Mouse (Mus musculus): Measurements from ENCODE around the gene Prl8a6.

Gene Prl8a6

DNA sequence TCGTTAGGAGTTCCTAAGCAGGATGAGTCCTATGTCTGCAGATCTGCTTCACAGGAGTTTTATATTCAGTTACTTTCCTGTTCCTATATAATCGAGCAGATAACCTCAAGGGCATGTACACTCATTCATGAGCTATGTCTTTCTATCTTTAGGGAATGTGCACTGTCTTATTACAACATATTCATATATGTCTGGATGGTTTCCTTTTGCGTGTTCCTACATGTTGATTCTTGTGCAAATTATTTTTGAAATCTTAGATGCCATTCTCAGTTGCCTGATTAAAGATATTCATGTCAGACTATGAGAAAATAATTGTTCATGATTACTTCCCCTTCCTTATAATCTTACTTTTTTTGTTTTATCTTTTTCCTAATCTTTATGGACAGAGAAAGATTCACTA, at the start of gene Prl8a6:
Prl8a6 (minus strand) TSS at position 101 of the 400 bp plus-strand sequence.
- DNase-seq: no peak

DNA sequence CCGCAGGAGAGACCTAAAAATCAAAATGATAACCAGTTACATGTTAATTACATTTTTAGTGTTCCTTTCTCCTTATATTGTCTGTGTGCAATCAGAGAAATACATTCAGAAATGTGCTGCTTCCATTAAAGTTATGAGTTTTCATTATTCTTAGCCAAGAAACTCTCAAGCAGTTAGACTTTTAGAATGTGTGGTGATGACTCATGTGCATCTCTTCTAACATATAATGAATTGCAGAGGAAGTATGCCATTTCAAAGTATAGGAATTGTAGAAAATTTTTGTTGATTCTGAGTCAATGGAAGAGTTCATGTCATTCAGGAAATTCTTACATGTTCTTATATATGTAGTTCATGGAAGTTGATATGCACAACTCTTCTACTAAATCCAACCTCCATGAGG, 5.3 kb downstream of the Prl8a6 start:
- no peak for DNase-seq

DNA sequence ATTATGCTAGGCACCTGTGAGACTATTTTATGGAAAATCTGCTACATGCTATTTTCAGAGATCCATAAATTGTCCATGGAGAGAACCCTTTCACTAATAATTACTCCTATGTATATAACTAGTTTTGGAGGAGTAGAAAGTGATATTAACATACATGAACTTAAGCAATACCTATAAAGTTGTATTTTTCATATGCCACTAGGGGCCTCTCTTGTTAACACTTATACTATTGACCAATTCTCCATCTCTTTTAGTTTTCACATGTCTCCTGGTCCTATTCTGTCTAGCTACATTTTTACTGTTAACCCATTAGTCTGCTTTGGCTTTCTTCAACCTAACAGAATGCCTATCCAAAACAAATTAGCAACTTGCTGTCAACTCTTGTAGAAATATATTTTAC, 24.8 kb downstream of the Prl8a6 start:
- no peak for DNase-seq

DNA sequence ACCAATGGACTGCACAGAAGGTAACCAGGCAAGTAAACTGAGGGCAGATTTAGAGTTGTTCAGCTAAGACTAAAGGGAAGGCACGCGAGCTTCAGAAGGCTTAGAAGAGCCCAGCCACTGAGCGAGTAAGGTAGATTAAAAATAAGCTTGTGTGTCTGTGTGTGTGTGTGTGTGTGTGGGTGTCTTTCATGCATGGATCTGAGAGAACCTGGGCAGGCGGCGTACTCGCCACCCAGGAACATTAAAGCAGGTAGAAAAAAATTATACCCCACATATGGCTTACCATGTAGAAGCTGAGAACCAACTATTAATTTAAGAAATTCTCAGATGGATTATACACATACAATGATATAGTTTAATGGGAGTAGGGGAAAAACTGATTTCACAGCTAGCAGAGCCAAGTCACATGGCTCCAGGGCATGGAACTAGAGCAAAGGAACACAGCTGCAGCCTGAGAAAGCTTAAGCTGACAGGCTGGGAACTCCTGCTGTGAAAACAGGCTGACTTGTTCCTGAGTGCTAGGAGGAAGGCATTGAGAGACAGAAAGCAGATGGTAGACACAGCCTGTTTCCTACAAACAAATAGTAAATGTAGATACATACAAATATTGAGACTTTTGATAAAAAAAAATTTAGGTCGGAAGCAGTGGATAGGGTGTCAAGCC, 39.3 kb downstream of the Prl8a6 start:
- no peak for DNase-seq

DNA sequence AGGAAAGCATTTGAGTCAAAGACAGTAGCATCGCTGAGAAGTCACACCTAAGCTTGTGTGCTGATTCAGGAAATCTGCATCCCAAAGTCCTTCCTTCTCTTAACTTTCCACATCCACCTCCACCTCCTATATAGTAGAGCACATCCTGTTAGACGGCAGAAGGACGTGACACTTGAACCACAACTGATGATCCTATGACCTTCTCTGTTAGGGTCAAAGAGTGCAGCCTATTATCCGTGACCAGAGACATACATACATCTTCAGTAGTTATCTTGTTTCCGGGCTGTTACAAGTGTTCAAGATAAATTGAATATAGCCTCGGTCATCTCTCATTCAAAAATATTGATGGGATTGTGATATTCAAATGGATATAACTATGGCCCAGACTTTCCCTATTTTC, 47.7 kb downstream of the Prl8a6 start, which contains the start of gene Prl2b1:
Prl2b1 (minus strand) TSS at position 101 of the 400 bp plus-strand sequence.
- no peak for DNase-seq
